Mouse (Mus musculus) adrenal gland, postnatal 14 days (tissue): Measurements from ENCODE around the gene Atp6v1g1. TPM values are rescaled to one million over a fixed set of nuclear protein-coding genes. Genes with fewer than 3 reads are reported as not detected.

Source experiments
- DNase-seq: peaks from one replicate; pipeline ENCODE4 v3.0.0; 2021; ENCODE audit warnings: mixed read lengths
- long read RNA-seq, 2 experiments: library from polyadenylated mRNA; stranded (forward); transcript quantifications; one replicate each; pipeline ENCODE4 v2.0.0; 2021
- total RNA-seq: library from RNA; stranded (reverse); gene quantifications from 2 replicates; pipeline ENCODE4 v1.2.3, GENCODE M21; 2021

Gene Atp6v1g1
- 132 and 135 TPM in 2 replicates for total RNA-seq
- long read RNA-seq, experiment 1, transcript Atp6v1g1-201 (3 exons, 1,135 nt), result major isoform, 256 of 267 reads
- long read RNA-seq, experiment 1, partial matches to known transcripts, result 5 of 267 reads
- long read RNA-seq, experiment 1, other reads (novel, unspliced or antisense), result 6 of 267 reads
- long read RNA-seq, experiment 2, transcript Atp6v1g1-201 (3 exons, 1,135 nt), result major isoform, 226 of 238 reads
- long read RNA-seq, experiment 2, partial matches to known transcripts, result 6 of 238 reads
- long read RNA-seq, experiment 2, other reads (novel, unspliced or antisense), result 6 of 238 reads

- DNase-seq, result peak; percentile 97
Observed at GRCm38 (mm10) chr4:63544494-63545230, at the start of gene Atp6v1g1. Gene Atp6v1g1, plus strand, starts transcription at chr4:63544772.

- peak; percentile 83 for DNase-seq
Observed at GRCm38 (mm10) chr4:63494967-63495914, 49.3 kb upstream of the Atp6v1g1 start.

GRCm38 (mm10) chr4:63495915-63496278 is 48.7 kb upstream of the Atp6v1g1 start, which contains the start of gene Whrn:
Gene Whrn, minus strand, starts transcription at chr4:63495991.
- DNase-seq, result peak; percentile 90

GRCm38 (mm10) chr4:63496312-63496711 is 48.3 kb upstream of the Atp6v1g1 start:
- no peak for DNase-seq

- DNase-seq, result no peak
Observed at GRCm38 (mm10) chr4:63498346-63498745, 46.2 kb upstream of the Atp6v1g1 start.

GRCm38 (mm10) chr4:63501050-63501449 is 43.5 kb upstream of the Atp6v1g1 start:
- DNase-seq, result no peak

- DNase-seq, result no peak
Observed at GRCm38 (mm10) chr4:63503949-63504348, 40.6 kb upstream of the Atp6v1g1 start.

- DNase-seq, result no peak
Observed at GRCm38 (mm10) chr4:63507478-63507877, 37.1 kb upstream of the Atp6v1g1 start.

GRCm38 (mm10) chr4:63508232-63508631 is 36.3 kb upstream of the Atp6v1g1 start:
- DNase-seq, result peak; percentile 90

- DNase-seq, result no peak
Observed at GRCm38 (mm10) chr4:63512921-63513320, 31.7 kb upstream of the Atp6v1g1 start.

GRCm38 (mm10) chr4:63514454-63514984 is 30.1 kb upstream of the Atp6v1g1 start:
- no peak for DNase-seq

GRCm38 (mm10) chr4:63515021-63515420 is 29.6 kb upstream of the Atp6v1g1 start:
- no peak for DNase-seq

- no peak for DNase-seq
Observed at GRCm38 (mm10) chr4:63521813-63522419, 22.7 kb upstream of the Atp6v1g1 start.

- DNase-seq, result no peak
Observed at GRCm38 (mm10) chr4:63525514-63525913, 19.1 kb upstream of the Atp6v1g1 start.

GRCm38 (mm10) chr4:63528946-63529345 is 15.6 kb upstream of the Atp6v1g1 start:
- DNase-seq, result no peak

GRCm38 (mm10) chr4:63530409-63530808 is 14.2 kb upstream of the Atp6v1g1 start:
- DNase-seq, result peak; percentile 71

- no peak for DNase-seq
Observed at GRCm38 (mm10) chr4:63537602-63538001, 7.0 kb upstream of the Atp6v1g1 start.

- no peak for DNase-seq
Observed at GRCm38 (mm10) chr4:63542209-63542608, 2.4 kb upstream of the Atp6v1g1 start.

- DNase-seq, result peak; percentile 21
Observed at GRCm38 (mm10) chr4:63543746-63544493, 652 bp upstream of the Atp6v1g1 start.

- DNase-seq, result no peak
Observed at GRCm38 (mm10) chr4:63545231-63545958, 823 bp downstream of the Atp6v1g1 start.
